Mouse (Mus musculus): ENCODE data around the gene Rpusd2. TPM values are rescaled to one million over a fixed set of nuclear protein-coding genes. Genes with fewer than 3 reads are reported as not detected.

The Rpusd2 gene
- polyA plus RNA-seq (2015; fragmentation: Nextera tagmentation; extraction: Ambion mirVana): 3.3 and 3.5 TPM in 2 replicates

DNA sequence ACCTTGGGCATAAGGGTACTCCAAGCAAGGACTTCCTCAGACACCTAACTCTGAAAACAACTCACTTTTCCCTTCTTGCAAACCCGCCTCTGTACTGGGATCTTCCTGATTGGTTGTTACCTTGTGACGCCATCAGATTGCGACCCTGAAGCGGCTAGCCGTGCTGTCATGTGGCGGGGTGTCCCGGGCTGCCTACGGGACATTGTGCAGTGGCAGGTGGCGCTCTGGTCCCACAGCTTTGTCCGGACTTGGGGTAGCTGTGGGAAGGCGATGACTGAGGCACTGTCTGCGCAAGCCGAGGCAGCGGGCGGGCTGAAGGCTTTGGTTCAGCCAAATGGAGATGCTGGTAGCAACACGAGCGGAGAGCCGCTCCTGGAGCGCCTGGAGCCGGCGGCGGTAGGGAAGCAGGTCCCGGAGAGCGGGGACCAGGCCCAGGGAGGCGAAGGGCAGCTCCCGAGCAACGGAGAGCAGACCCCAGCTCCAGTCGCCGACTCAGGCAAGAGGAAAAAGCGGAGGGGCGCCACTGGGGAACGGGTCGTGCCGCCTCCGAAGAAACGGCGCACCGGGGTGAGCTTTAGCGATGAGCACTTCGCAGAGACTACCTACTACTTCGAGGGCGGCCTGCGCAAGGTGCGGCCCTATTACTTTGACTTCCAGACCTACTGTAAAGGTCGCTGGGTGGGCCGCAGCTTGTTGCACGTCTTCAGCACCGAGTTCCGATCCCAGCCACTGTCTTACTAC, at the start of gene Rpusd2:
Gene Rpusd2, plus strand, starts transcription at position 135 of the 741 bp plus-strand sequence.
- peak within 1 kb of the TSS; percentile 64 for H3K4me2 ChIP-seq (ENCODE audit: low read depth, low read length)
- peak within 1 kb of the TSS; percentile 62 for H3K4me3 ChIP-seq (ENCODE audit: low read length)
- H3K9ac ChIP-seq (ENCODE audit: low read length): peak within 1 kb of the TSS; percentile 76
- no peaks in the 10 kb centered on the region for H3K9me3 ChIP-seq (ENCODE audit: control insufficient read depth, low read length)
- 0% methylated on average over 49 of the region's 49 CpGs for WGBS
- peak within 1 kb of the TSS; percentile 65 for H3K27ac ChIP-seq (ENCODE audit: low read length)
- peak; percentile 97 for ATAC-seq (ENCODE audit: low read depth)
- peaks cover 8% of the 10 kb centered on the region for H3K4me1 ChIP-seq (replicated peaks; ENCODE audit: control insufficient read depth, insufficient read depth, low read length)
- H3K36me3 ChIP-seq (ENCODE audit: control insufficient read depth, insufficient read depth, low read length): peaks cover 10% of the 10 kb centered on the region
- H3K27me3 ChIP-seq (ENCODE audit: control insufficient read depth, insufficient read depth, low read depth, low read length): no peaks in the 10 kb centered on the region

DNA sequence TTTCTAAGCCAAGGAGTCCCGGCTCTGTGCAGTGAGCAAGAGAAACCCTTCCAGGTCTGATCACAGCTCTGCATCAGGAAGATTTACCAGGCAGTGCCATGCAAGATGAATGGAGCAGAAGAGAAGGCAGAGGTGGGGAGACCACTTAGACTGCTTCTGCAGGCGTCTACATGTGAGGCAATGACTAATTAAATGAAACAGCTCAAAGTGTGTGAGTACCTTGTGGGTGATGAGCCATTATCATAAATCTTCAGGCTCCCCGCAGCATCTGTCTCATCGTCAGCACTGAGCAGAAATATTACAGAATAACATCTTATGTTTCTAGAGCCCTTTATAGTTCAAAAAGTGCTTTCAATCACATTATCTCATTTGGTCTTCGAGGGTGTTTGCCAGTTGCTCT, 39.1 kb upstream of the Rpusd2 start:
- 0 out of 2 replicates have a peak, but pooled peaks cover under 1% of the 10 kb centered on the region for H3K9me3 ChIP-seq (ENCODE audit: control insufficient read depth, low read length)
- ATAC-seq (ENCODE audit: low read depth): no peak
- H3K9ac ChIP-seq (ENCODE audit: low read length): no peak overlapping the region
- H3K4me2 ChIP-seq (ENCODE audit: low read depth, low read length): no peak overlapping the region
- H3K4me1 ChIP-seq (replicated peaks; ENCODE audit: control insufficient read depth, insufficient read depth, low read length): no peaks in the 10 kb centered on the region
- H3K27me3 ChIP-seq (ENCODE audit: control insufficient read depth, insufficient read depth, low read depth, low read length): no peaks in the 10 kb centered on the region
- H3K4me3 ChIP-seq (ENCODE audit: low read length): no peak overlapping the region
- no peaks in the 10 kb centered on the region for H3K36me3 ChIP-seq (ENCODE audit: control insufficient read depth, insufficient read depth, low read length)
- no peak overlapping the region for H3K27ac ChIP-seq (ENCODE audit: low read length)
- WGBS: 57% methylated on average over 5 of the region's 5 CpGs

DNA sequence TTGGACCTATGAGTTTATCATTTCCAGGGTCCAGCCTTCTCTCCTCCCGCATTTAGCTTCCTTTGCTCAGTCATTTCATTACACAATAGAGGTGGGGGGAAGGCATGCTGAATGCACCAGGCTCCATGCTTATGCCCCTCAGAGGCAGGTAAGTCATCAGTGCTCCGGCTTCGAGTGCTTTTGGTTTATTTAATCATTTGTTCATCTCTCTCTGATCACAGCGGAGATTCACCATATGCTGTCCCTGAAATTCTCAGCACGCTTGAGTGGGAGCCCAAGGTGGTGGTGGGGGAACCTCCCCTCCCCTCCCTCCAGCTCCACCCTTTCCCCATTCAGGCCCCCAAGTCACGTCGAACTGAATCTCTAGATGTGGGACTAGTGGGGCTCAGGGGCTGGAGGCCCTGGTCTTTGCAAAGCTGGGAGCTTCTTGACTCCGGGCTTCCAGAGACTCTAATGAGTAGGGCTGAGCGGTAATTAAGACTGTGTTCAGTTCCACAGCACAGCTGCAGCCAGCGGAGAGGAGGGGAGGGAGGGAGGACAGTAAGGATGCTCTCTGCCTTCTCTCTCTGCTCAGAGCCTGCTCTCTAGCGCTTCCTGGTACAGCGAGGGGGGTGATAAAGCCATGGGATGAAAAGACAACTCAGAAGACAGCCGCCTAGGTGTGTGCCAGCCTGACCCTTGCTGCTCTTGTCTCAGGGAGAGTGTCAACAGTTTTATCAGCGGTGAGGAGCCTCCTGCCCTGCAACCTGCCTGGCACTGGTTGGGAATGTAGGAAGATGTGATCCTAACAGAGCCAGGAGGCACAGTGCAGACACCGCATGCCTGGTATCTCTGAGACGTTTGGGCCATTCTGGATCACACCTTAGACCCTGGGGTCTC, 38.4 kb upstream of the Rpusd2 start:
- Histone ChIP-seq H3K36me3 (ENCODE audit: control insufficient read depth, insufficient read depth, low read length) (no peaks in the 10 kb centered on the region), H3K9me3 (ENCODE audit: control insufficient read depth, low read length) (no peaks in the 10 kb centered on the region), H3K4me1 (replicated peaks; ENCODE audit: control insufficient read depth, insufficient read depth, low read length) (no peaks in the 10 kb centered on the region), H3K4me3 (ENCODE audit: low read length) (no peak overlapping the region), H3K27me3 (ENCODE audit: control insufficient read depth, insufficient read depth, low read depth, low read length) (no peaks in the 10 kb centered on the region), H3K27ac (ENCODE audit: low read length) (no peak overlapping the region), H3K9ac (ENCODE audit: low read length) (no peak overlapping the region), H3K4me2 (ENCODE audit: low read depth, low read length) (no peak overlapping the region)
- no peak for ATAC-seq (ENCODE audit: low read depth)
- 41% methylated on average over 16 of the region's 16 CpGs for WGBS

DNA sequence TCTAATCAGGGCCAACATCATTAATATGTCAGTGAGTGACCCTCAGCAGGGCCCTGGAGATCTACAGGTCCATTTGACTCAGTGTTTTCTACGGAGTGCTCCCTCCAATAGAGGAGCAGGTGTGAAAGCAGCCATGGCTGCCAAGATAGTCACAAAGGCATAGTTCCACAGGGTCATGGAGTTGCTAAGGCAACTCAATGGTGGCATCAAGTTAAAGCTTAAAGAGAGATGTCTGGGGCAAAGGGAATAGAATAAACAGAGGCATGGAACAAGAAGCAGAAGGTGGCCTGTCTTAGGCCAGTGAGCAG, 37.8 kb upstream of the Rpusd2 start:
- Histone ChIP-seq H3K4me3 (ENCODE audit: low read length) (no peak overlapping the region), H3K9ac (ENCODE audit: low read length) (no peak overlapping the region), H3K36me3 (ENCODE audit: control insufficient read depth, insufficient read depth, low read length) (no peaks in the 10 kb centered on the region), H3K9me3 (ENCODE audit: control insufficient read depth, low read length) (no peaks in the 10 kb centered on the region), H3K27me3 (ENCODE audit: control insufficient read depth, insufficient read depth, low read depth, low read length) (no peaks in the 10 kb centered on the region), H3K27ac (ENCODE audit: low read length) (no peak overlapping the region), H3K4me1 (replicated peaks; ENCODE audit: control insufficient read depth, insufficient read depth, low read length) (no peaks in the 10 kb centered on the region), H3K4me2 (ENCODE audit: low read depth, low read length) (no peak overlapping the region)
- ATAC-seq (ENCODE audit: low read depth): no peak
- WGBS: 62% methylated on average over 1 of the region's 1 CpGs

DNA sequence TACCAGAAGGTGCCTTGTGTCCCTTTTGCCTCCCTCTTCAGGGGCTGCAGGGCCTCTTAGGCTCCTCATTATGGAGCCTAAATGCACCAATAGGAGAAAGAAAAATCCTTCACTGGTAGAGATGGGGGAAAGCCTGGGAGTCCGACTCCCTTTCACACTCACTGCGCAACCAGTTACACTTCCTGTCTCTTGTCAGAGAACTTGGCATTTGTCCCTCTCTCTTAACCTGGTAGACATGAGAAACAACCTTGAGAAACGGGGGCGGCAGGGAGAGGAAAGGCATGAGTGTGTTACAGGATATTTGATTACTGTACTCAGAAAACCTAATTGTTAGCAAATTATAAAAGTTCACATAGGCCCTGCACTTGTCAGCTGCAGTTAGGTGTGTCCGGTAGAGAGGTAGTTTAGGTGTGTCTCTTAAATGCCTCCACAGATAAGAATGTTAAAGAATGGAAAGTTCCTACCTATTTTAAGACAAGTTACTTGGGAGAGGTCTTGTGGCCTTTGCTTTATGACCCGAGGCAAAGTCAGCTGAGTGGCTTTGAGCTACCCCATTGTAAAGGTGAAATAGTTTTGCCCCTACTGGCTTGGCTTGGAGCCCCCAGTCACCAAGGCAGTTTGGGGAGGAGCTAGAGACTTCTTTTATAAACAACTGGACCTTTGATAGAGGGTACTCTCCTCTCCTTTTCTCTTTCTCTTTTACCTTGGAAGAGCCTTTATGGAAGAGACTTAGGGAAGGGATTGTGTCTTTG, 36.3 kb upstream of the Rpusd2 start:
- ATAC-seq (ENCODE audit: low read depth): no peak
- Histone ChIP-seq H3K27me3 (ENCODE audit: control insufficient read depth, insufficient read depth, low read depth, low read length) (no peaks in the 10 kb centered on the region), H3K4me2 (ENCODE audit: low read depth, low read length) (no peak overlapping the region), H3K27ac (ENCODE audit: low read length) (no peak overlapping the region), H3K4me1 (replicated peaks; ENCODE audit: control insufficient read depth, insufficient read depth, low read length) (no peaks in the 10 kb centered on the region), H3K9ac (ENCODE audit: low read length) (no peak overlapping the region), H3K9me3 (ENCODE audit: control insufficient read depth, low read length) (no peaks in the 10 kb centered on the region), H3K4me3 (ENCODE audit: low read length) (no peak overlapping the region), H3K36me3 (ENCODE audit: control insufficient read depth, insufficient read depth, low read length) (no peaks in the 10 kb centered on the region)
- WGBS: 41% methylated on average over 6 of the region's 6 CpGs

DNA sequence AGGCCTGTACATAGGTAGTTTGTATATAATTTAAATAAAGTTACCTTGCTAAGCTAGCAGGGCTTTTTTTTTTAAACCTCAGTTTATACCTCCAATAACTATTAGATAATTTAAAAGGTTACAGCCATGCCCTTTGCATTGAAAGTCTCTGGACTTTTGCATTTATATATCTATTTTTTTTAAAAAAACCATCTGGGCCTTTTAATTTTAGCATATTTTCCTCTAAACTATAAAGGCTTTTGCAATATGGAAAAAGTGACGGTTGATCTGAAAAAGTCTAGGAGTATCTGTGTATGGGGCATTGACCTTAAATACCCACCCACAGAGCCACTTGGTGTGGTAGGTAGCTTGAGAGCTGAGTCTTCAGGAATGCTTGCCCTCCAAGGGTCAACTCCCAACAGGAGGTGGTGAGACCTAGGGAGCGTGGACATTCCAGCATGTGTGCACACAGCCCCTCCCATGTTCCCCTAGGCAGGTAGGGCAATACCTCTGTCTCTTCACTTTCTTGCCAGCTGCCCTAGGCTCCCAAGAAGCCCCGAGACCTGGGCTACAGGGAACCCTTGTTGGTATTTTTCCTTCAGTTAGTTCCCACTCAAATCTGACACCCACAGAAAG, 35.5 kb upstream of the Rpusd2 start:
- Histone ChIP-seq H3K9ac (ENCODE audit: low read length) (no peak overlapping the region), H3K36me3 (ENCODE audit: control insufficient read depth, insufficient read depth, low read length) (no peaks in the 10 kb centered on the region), H3K27ac (ENCODE audit: low read length) (no peak overlapping the region), H3K4me3 (ENCODE audit: low read length) (no peak overlapping the region), H3K4me1 (replicated peaks; ENCODE audit: control insufficient read depth, insufficient read depth, low read length) (no peaks in the 10 kb centered on the region), H3K27me3 (ENCODE audit: control insufficient read depth, insufficient read depth, low read depth, low read length) (no peaks in the 10 kb centered on the region), H3K9me3 (ENCODE audit: control insufficient read depth, low read length) (no peaks in the 10 kb centered on the region), H3K4me2 (ENCODE audit: low read depth, low read length) (no peak overlapping the region)
- WGBS: 63% methylated on average over 3 of the region's 3 CpGs
- no peak for ATAC-seq (ENCODE audit: low read depth)

DNA sequence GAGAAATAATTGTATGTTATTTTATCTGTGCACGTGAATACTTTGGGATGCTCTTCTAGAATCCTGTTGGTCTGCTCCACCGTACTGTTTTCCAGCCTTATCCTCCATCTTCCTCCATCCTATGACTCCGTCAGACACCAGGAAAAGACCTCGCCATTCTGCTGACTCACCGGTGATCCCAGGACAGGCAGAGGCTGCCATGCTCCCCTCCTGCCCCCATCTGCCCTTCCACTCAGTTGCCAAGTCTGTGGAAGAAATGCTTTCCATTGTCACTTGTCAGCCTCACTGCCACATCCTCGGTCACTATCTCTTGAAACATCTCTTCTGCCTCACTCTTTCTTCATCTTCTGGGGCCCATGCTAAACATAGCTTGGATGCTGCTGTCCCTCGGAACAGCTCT, 27.7 kb upstream of the Rpusd2 start:
- no peak overlapping the region for H3K27ac ChIP-seq (ENCODE audit: low read length)
- H3K4me3 ChIP-seq (ENCODE audit: low read length): no peak overlapping the region
- no peaks in the 10 kb centered on the region for H3K9me3 ChIP-seq (ENCODE audit: control insufficient read depth, low read length)
- no peaks in the 10 kb centered on the region for H3K36me3 ChIP-seq (ENCODE audit: control insufficient read depth, insufficient read depth, low read length)
- no peaks in the 10 kb centered on the region for H3K27me3 ChIP-seq (ENCODE audit: control insufficient read depth, insufficient read depth, low read depth, low read length)
- no peak overlapping the region for H3K9ac ChIP-seq (ENCODE audit: low read length)
- WGBS: 73% methylated on average over 7 of the region's 7 CpGs
- no peak for ATAC-seq (ENCODE audit: low read depth)
- no peaks in the 10 kb centered on the region for H3K4me1 ChIP-seq (replicated peaks; ENCODE audit: control insufficient read depth, insufficient read depth, low read length)
- no peak overlapping the region for H3K4me2 ChIP-seq (ENCODE audit: low read depth, low read length)

DNA sequence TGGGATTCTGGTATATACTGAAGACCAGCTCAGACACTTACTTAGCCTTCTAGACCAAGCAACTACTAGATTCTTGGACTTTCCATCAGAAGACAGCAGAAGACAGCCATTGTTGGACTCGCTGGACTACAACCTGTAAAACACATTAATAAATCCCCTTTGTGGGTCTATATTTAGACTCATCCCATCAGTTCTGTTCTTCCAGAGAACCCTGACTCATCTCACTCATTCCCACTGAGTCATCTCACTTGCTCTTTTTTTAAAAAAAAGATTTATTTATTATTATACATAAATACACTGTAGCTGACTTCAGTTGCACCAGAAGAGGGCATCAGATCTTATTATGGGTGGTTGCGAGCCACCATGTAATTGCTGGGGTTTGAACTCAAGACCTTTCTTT, 25.2 kb upstream of the Rpusd2 start:
- Histone ChIP-seq H3K9ac (ENCODE audit: low read length) (no peak overlapping the region), H3K36me3 (ENCODE audit: control insufficient read depth, insufficient read depth, low read length) (no peaks in the 10 kb centered on the region), H3K4me1 (replicated peaks; ENCODE audit: control insufficient read depth, insufficient read depth, low read length) (no peaks in the 10 kb centered on the region), H3K27ac (ENCODE audit: low read length) (no peak overlapping the region), H3K4me2 (ENCODE audit: low read depth, low read length) (no peak overlapping the region), H3K9me3 (ENCODE audit: control insufficient read depth, low read length) (no peaks in the 10 kb centered on the region), H3K27me3 (ENCODE audit: control insufficient read depth, insufficient read depth, low read depth, low read length) (no peaks in the 10 kb centered on the region), H3K4me3 (ENCODE audit: low read length) (no peak overlapping the region)
- no peak for ATAC-seq (ENCODE audit: low read depth)
- WGBS: 87% methylated on average over 2 of the region's 2 CpGs
